Mouse (Mus musculus) B cell, adult 67 days (primary cell): ENCODE measurements around the gene Fkbp15. TPM values are rescaled to one million over a fixed set of nuclear protein-coding genes. Genes with fewer than 3 reads are reported as not detected.

Source experiments
- total RNA-seq, 2 experiments: library from RNA; stranded (reverse); gene quantifications; 4 replicates each; pipeline ENCODE4 v1.2.4; 2023

Fkbp15 gene
- 100 to 1,000 TPM; 102 to 118 TPM for total RNA-seq

GRCm38 (mm10) chr4:62360088-62360804 is at the start of gene Fkbp15, which contains the start of gene Slc31a1:
Gene Fkbp15 (minus strand): TSS chr4:62360548.
Gene Slc31a1 (plus strand): TSS chr4:62360727.

GRCm38 (mm10) chr4:62408601-62409282 is 48.4 kb upstream of the Fkbp15 start, which contains the start of the genes Cdc26 and Prpf4:
Gene Cdc26 (minus strand): TSS chr4:62408642.
Gene Prpf4 (plus strand): TSS chr4:62408797.

GRCm38 (mm10) chr4:62262276-62262675 is 98.1 kb downstream of the Fkbp15 start, which contains the start of gene Slc31a2:
Gene Slc31a2 (plus strand): TSS chr4:62262562.

Other genes with a start within 250 kb of the Fkbp15 start
- gene Mup21, start 209.7 kb downstream of the Fkbp15 start, total RNA-seq = not detected
- gene Zfp37, start 129.5 kb downstream of the Fkbp15 start, total RNA-seq = not detected
- 1 to 10 TPM; 5.8 to 6.2 TPM for gene Slc31a2, start 98.0 kb downstream of the Fkbp15 start, total RNA-seq
- 10 to 100 TPM in 1 of 2 experiments, 1 to 10 TPM in 1; 9.8 to 11.0 TPM for gene Slc31a1, start 179 bp upstream of the Fkbp15 start, total RNA-seq
- 10 to 100 TPM; 60.6 to 61.7 TPM for gene Cdc26, start 48.1 kb upstream of the Fkbp15 start, total RNA-seq
- gene Prpf4, start 48.2 kb upstream of the Fkbp15 start, total RNA-seq = 10 to 100 TPM; 27.2 to 27.4 TPM
- not detected for gene Rnf183, start 74.7 kb upstream of the Fkbp15 start, total RNA-seq
- not detected for gene Wdr31, start 110.3 kb upstream of the Fkbp15 start, total RNA-seq
- gene Bspry, start 119.5 kb upstream of the Fkbp15 start, total RNA-seq = 10 to 100 TPM in 1 of 2 experiments, 1 to 10 TPM in 1; 9.4 to 11.9 TPM
- gene Hdhd3, start 142.9 kb upstream of the Fkbp15 start, total RNA-seq = 1 to 10 TPM; 1.5 to 1.7 TPM
- gene Alad, start 159.4 kb upstream of the Fkbp15 start, total RNA-seq = 10 to 100 TPM; 19.8 to 20.6 TPM
- gene Pole3, start 164.5 kb upstream of the Fkbp15 start, total RNA-seq = 10 to 100 TPM; 20.7 to 27.0 TPM
- under 1 TPM; 0.30 to 0.81 TPM for gene 4933430I17Rik, start 164.8 kb upstream of the Fkbp15 start, total RNA-seq
- gene Rgs3, start 199.3 kb upstream of the Fkbp15 start, total RNA-seq = 10 to 100 TPM; 31.9 to 33.9 TPM